Mouse (Mus musculus) left cerebral cortex, adult 11 months (tissue): Measurements from ENCODE around the gene Pgp.

ENCODE experiments used
- DNase-seq: peaks from one replicate; pipeline ENCODE4 v3.0.0; 2022; ENCODE audit warnings: low spot score

Pgp gene

GRCm38 (mm10) chr17:24461580-24461979, 8.6 kb upstream of the Pgp start:
- DNase-seq, result no peak

DNA sequence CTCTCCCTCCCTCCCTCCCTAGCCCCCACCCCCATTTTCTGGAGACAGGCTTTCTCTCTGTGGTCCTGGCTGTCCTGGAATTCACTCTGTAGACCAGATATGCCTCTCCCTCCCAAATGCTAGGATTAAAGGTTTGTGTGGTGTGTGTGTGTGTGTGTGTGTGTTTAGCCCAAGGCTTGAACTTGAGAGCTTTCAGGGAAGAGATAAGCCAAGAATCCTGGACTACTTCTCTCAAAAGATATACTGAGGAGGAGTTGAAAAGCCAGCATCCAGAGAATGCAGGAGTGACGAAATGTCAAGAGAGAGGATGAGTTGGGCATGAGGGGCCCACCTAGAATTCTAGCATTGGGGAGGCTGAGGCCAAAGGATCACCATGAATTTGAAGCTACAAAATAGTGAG, 7.3 kb upstream of the Pgp start:
- DNase-seq, result no peak

- no peak for DNase-seq
These were observed 6.6 kb upstream of the Pgp start for GRCm38 (mm10) chr17:24463374-24464133.

- no peak for DNase-seq
These were observed 1.5 kb upstream of the Pgp start for GRCm38 (mm10) chr17:24468636-24469246.

- DNase-seq, result no peak
These were observed 769 bp upstream of the Pgp start for GRCm38 (mm10) chr17:24469336-24469909.

GRCm38 (mm10) chr17:24470701-24471527, 722 bp downstream of the Pgp start:
- DNase-seq, result no peak

DNA sequence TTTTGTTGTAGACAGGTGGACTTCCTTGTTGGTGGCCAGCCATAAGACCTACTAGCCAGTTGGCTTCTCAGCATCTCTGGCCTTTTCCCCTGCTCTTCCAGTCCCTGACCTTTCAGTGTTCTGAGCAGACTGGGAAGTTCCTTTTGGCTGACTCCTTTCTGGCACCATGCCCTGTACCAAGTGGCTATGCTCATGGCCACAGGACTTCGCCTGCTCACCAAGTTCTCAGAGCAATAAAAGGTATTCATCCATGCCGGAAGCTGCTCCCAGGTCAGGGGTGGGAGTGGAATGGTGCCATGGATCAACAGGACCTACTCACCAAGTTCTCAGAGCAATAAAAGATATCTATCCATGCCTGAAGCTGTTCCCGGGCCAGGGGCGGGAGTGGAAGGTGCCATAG, 2.3 kb downstream of the Pgp start:
- DNase-seq, result no peak

GRCm38 (mm10) chr17:24473612-24474275, 3.6 kb downstream of the Pgp start, which contains the start of gene Bricd5:
Bricd5 (plus strand) TSS chr17:24473884.
- no peak for DNase-seq

DNA sequence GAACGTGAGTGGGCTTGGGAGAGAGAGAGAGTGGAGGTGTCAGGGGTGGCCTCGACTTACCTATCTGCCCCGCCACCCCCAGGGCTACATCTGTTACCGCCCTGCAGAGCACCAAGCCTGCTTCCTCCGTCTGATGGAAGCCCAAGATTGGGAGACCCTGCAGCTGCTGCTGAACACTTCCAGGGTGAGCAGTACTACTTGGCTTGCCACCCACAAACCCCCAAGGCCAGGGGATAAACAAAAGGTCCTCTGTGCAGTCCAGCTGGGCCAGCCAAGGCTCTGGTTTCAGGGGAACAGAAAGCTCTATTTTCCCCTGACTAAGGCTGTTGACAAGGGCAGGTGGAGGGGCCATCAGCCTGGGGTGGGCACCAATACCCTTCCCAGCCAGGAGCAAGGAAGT, 4.4 kb downstream of the Pgp start:
- no peak for DNase-seq

DNA sequence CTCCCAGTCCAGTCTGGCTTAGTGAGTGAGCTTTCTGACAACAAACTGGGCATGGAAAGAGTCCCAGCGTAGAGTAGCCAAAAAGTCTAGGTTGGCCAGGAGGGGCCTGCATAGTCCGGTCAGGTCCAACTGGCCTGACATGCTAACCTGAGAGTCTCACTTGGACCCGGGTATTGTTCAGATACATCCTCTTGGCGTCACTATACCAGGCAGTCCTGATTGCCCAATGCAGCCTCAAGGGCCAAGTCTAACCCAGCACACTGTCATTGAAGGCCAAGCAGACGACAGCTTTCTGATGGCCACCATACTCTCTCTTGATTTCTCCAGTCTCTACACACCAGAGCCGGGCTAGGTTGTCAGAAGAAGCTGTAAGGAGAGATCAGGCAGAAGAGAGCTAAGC, 5.4 kb downstream of the Pgp start:
- DNase-seq, result no peak

GRCm38 (mm10) chr17:24476022-24476776, 6.0 kb downstream of the Pgp start:
- DNase-seq, result no peak

DNA sequence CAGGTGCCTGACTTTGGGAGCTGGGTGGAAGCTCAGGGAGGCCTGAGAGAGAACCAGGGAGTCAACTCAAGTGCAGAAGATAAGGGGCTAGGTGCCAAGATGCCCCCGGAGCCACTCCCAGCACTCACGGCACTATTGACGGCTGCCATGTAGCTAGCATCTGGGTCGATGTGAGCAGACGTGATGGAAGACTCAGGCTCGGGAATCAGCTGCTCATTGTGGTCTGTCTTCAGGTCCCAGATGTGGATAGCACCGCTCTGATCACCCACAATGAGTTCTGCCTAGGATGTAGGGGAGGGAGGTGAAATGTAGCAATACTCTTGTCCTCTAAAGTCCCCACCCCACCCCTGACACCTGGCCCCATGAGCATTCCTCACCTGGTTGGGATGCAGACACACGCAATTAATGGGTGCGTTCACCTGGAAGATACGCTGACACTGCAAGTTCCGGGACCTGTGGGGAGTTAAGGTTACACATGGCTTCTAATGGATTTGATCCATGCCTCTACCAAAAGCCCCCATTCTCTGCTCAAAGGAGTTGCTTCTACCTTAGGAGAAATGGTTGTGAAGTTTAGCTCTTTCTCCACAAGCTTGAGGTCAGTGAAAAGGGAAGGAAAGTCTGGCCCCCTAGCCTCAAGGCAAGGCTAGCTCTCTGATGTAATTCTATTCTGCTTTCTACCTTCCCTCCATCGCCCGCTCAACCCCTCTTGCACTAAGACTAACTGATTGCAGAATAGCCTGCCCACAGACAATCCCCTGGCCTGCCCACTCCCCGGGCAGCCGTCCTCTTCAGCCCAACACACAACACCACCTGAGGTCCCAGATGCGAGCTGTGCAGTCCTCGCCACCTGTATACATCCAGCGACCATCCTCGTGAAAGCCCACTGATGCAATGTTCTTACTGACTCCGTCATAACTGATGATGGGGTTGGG, 7.1 kb downstream of the Pgp start:
- DNase-seq, result no peak

DNA sequence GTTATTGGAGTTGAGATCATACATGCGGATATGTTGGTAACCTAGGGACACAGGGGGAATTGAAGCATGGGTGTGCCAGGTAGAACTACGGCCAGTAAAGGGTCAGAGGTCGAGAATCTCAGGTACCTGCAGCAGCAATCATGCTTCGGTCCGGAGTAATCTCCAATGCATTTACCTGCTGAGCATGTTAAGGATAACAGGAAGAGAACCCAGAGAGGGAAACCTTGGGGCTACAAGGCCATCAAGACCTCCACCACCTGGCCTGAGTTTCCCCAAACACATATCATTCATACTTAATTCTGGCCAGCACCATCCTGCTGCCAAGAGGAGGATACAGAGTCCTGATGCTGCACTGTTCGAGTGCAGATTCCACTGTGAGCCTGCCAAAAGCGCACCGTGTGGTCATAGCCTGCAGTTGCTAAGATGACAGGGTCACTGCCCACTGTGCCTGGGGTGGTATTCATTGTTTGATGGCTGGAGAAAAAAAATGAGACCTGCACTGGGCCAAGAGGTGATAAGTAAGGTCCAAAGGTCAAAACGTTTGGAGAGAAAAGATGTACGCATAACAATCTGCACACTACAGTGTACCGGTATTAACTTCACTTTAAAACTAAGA, 7.9 kb downstream of the Pgp start:
- DNase-seq, result no peak

DNA sequence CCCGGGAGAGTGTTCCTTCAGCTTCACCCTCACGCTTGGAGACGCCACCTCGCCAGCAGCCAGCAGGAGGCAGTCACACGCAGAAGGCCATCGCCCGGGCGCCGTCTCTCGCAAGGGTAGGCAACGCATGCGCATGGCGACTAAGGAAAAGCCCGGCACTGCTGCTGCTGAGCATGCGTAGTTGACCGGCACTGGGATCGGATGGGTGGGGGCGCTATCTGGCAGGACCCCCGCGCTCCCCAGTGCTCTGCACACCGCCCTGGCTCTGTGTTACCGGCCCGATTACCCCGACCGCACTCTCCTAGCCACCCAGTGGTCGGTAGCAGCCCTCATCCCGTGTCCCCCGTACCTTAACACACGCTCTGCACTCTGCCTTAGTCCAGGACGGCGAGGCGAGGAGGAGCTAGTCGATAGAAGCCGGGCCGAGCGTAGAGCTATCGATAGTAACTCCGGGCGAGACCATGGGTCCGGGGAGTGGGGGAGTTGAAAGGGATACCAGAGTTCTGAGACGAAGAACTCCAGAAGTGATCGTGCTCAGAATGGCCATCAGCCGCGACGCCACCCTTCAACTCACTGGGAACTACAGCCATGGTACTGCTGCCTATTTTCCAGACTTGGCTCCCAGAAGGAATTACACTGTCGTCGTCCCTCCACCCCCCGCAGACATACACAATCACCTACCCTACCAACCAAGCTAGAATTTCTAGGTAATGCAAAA, 8.6 kb downstream of the Pgp start, which contains the start of gene Mlst8:
Mlst8 (minus strand) TSS at position 416 of the 718 bp plus-strand sequence.
- DNase-seq, result peak; percentile 95

DNA sequence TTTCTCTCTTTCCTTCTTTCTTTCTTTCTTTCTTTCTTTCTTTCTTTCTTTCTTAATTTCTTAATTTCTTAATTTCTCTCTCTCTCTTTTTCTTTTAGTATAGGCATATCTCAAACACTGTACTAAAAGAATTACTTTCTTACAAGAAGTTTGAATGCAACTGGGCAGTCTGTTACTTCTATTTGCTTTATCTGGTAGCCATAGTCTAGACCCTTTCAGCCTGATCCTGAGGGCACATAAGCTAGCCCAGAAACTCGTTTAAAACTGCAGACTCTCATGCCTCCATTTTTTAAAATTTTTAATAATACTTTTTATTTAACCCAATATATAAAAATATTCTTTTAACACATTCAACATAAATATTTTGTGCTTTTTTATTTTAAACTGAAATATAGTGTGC, 9.2 kb downstream of the Pgp start:
- DNase-seq, result no peak

DNA sequence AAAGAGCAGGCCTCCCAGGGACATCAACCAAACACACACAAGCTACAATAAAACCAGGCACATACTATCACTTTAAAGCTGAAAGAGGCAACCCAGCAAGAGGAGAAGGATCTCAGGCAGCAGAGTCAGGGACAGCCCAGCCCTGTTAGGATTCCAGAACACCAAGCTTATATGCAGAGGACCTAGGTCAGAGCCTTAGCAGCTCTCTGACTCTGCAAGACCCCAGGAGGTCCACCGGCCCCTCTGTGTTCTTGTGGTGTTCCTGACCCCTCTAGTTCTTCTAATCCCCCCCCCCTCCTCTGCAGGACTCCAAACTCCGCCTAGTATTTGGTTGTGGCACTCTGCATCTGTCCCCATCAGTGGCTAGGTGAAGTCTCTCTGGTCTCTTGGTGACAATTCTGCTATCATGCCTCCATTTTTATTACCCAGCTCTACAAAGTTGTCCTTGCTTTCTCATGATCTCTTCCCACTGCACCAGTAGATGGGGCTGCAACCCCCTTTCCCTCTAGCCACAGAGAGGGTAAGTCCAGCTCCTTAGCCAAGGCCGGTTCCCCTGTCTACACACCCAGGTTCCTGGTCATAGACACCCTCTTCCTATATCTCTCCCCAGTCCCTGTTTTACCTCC, 10.1 kb downstream of the Pgp start:
- DNase-seq, result no peak

GRCm38 (mm10) chr17:24481027-24481815, 11.0 kb downstream of the Pgp start:
- DNase-seq, result no peak

GRCm38 (mm10) chr17:24483495-24483894, 13.3 kb downstream of the Pgp start:
- DNase-seq, result no peak
